In genomic region chr5:123125105-123125504, GRCm38 (mm10) we compare ENCODE assay signal across 28 mouse cellular contexts. TPM values are rescaled to one million over a fixed set of nuclear protein-coding genes. Genes with fewer than 3 reads are reported as not detected.
DNase-seq lines count a peak whose midpoint lies in the region; ATAC-seq lines count a peak whose summit lies in the region.
"Had no signal": no experiment of that assay in that cellular context is flagged by ENCODE, and none has a peak within 500 bp of the region (broad histone marks: within the 10 kb centered on the region; RNA-seq: fewer than 3 reads in every experiment).

No protein-coding gene starts in this region.

- H3K4me2 ChIP-seq in liver, embryonic 15.5 days, result peak overlapping the region; percentile 44; the same call in 1 of the 2 replicates
- H3K4me2 ChIP-seq: embryonic facial prominence, embryonic 15.5 days; forebrain, embryonic 15.5 days; heart, embryonic 13.5 days; hindbrain, embryonic 12.5 days had no signal

- intact Hi-C loops in heart, postnatal 25 days (cut with DNase I), result no loop called here
- intact Hi-C loops in gastrocnemius, postnatal 14 days (cut with DNase I; ENCODE audit: low total_unique reads), result no loop called here

- no peak overlapping the region for H3K27ac ChIP-seq in liver, embryonic 15.5 days (replicated peaks)
- H3K27ac ChIP-seq in limb, embryonic 10.5 days, result no peak overlapping the region
- H3K27ac ChIP-seq: embryonic facial prominence, embryonic 15.5 days; forebrain, embryonic 10.5 days; forebrain, embryonic 15.5 days; hindbrain, embryonic 12.5 days had no signal

- H3K4me1 ChIP-seq in megakaryocyte, embryonic 14.5 days, result peaks cover 97% of the 10 kb centered on the region
- H3K4me1 ChIP-seq in liver, embryonic 15.5 days (replicated peaks), result peaks cover 52% of the 10 kb centered on the region
- no peaks in the 10 kb centered on the region for H3K4me1 ChIP-seq in limb, embryonic 10.5 days

- H3K9me3 ChIP-seq in megakaryocyte, embryonic 14.5 days, result peaks cover 3% of the 10 kb centered on the region; the same call in 1 of the 2 replicates
- no peaks in the 10 kb centered on the region for H3K9me3 ChIP-seq in liver, embryonic 15.5 days (replicated peaks)
- H3K9me3 ChIP-seq in limb, embryonic 10.5 days (replicated peaks), result no peaks in the 10 kb centered on the region; the same call in 1 of the 2 replicates
- H3K9me3 ChIP-seq: embryonic facial prominence, embryonic 15.5 days; forebrain, embryonic 15.5 days; G1E had no signal

- no peak overlapping the region for H3K9ac ChIP-seq in liver, embryonic 15.5 days
- H3K9ac ChIP-seq: embryonic facial prominence, embryonic 15.5 days; forebrain, embryonic 15.5 days; heart, embryonic 13.5 days; hindbrain, embryonic 12.5 days had no signal

- H3K36me3 ChIP-seq in megakaryocyte, embryonic 14.5 days (replicated peaks; ENCODE audit: low read length), result peaks cover 98% of the 10 kb centered on the region
- 0 out of 2 replicates have a peak, but pooled peaks cover 4% of the 10 kb centered on the region for H3K36me3 ChIP-seq in liver, embryonic 15.5 days (replicated peaks)
- H3K36me3 ChIP-seq in limb, embryonic 10.5 days, result peaks cover 33% of the 10 kb centered on the region

- peak; percentile 57 for DNase-seq in heart, adult 11 months
- no peak for DNase-seq in heart, postnatal 25 days (ENCODE audit: low spot score)
- peak; percentile 31 for DNase-seq in CD4-positive helper T cell, adult 2 months (ENCODE audit: low read depth, low spot score)
- no peak for DNase-seq in limb, embryonic 10.5 days (ENCODE audit: low spot score)
- no peak for DNase-seq in gastrocnemius, postnatal 14 days
- DNase-seq: adrenal gland, postnatal 10 days; cerebellum, adult 11 months; cerebellum, adult 8-10 months; cerebellum, postnatal 14 days; embryo, embryonic 11 days; gastrocnemius, postnatal 10 days; heart, postnatal 4 days had no signal

- no peaks in the 10 kb centered on the region for H3K27me3 ChIP-seq in megakaryocyte, embryonic 14.5 days (replicated peaks)
- H3K27me3 ChIP-seq in liver, embryonic 15.5 days, result peaks cover 5% of the 10 kb centered on the region; the same call in 1 of the 2 replicates
- H3K27me3 ChIP-seq in limb, embryonic 10.5 days (ENCODE audit: low read depth, poor library complexity, severe bottlenecking), result no peaks in the 10 kb centered on the region
- H3K27me3 ChIP-seq: embryonic facial prominence, embryonic 15.5 days; forebrain, embryonic 15.5 days; heart, embryonic 13.5 days; hindbrain, embryonic 12.5 days had no signal

- ATAC-seq in megakaryocyte, adult 5-6 weeks (ENCODE audit: poor library complexity, severe bottlenecking), result no peak
- no peak for ATAC-seq in liver, embryonic 15.5 days (ENCODE audit: insufficient read depth)
- ATAC-seq: forebrain, embryonic 15.5 days; hindbrain, embryonic 16.5 days had no signal

- peak overlapping the region; percentile 82 for H3K4me3 ChIP-seq in megakaryocyte, embryonic 14.5 days (replicated peaks)
- no peak overlapping the region for H3K4me3 ChIP-seq in liver, embryonic 15.5 days (replicated peaks)
- H3K4me3 ChIP-seq in limb, embryonic 10.5 days, result no peak overlapping the region
- H3K4me3 ChIP-seq: embryonic facial prominence, embryonic 15.5 days; erythroblast, embryonic 14.5 days; forebrain, embryonic 10.5 days; forebrain, embryonic 15.5 days; heart, embryonic 13.5 days; hindbrain, embryonic 12.5 days had no signal

- 62% methylated on average over 6 of the region's 6 CpGs for WGBS in liver, embryonic 15.5 days (ENCODE audit: insufficient replicate concordance)
- 80% methylated on average over 6 of the region's 6 CpGs for WGBS in limb, embryonic 10.5 days

RNA-seq across cellular contexts. Expression of gene Rhof, which starts 7.4 kb away (rescaled TPM):
- under 1 TPM; 0.36 to 0.45 TPM for total RNA-seq in heart, postnatal 25 days (2021)
- 21.3 and 61.2 TPM in 2 replicates for polyA plus RNA-seq in megakaryocyte, embryonic 14.5 days (2012; ENCODE audit: insufficient read depth, low replicate concordance)
- 5.4 and 7.6 TPM in 2 replicates for total RNA-seq in megakaryocyte, adult 5-6 weeks (2015)
- 6.4 and 6.5 TPM in 2 replicates for total RNA-seq in megakaryocyte, adult 5-6 weeks (2017)
- 1.7 and 2.1 TPM in 2 replicates for polyA plus RNA-seq in liver, embryonic 15.5 days (2015; fragmentation: Nextera tagmentation; extraction: Ambion mirVana)
- 1.8 and 2.0 TPM in 2 replicates for polyA plus RNA-seq in limb, embryonic 10.5 days (2016; fragmentation: Nextera tagmentation; extraction: Ambion mirVana)
- total RNA-seq in gastrocnemius, postnatal 14 days (2021), result under 1 TPM; 0.27 to 0.51 TPM

RNA-seq across cellular contexts. Expression of gene Setd1b, which starts 16.9 kb away (rescaled TPM):
- total RNA-seq in heart, postnatal 25 days (2021), result 10 to 100 TPM; 14.4 to 18.4 TPM
- 20.8 and 52.6 TPM in 2 replicates for polyA plus RNA-seq in megakaryocyte, embryonic 14.5 days (2012; ENCODE audit: insufficient read depth, low replicate concordance)
- 40.4 and 44.9 TPM in 2 replicates for total RNA-seq in megakaryocyte, adult 5-6 weeks (2015)
- 4.1 and 8.7 TPM in 2 replicates for total RNA-seq in megakaryocyte, adult 5-6 weeks (2017)
- polyA plus RNA-seq in liver, embryonic 15.5 days (2015; fragmentation: Nextera tagmentation; extraction: Ambion mirVana), result 3.9 and 4.2 TPM in 2 replicates
- 9.4 and 10.6 TPM in 2 replicates for polyA plus RNA-seq in limb, embryonic 10.5 days (2016; fragmentation: Nextera tagmentation; extraction: Ambion mirVana)
- total RNA-seq in gastrocnemius, postnatal 14 days (2021), result 10 to 100 TPM; 10.5 to 11.2 TPM

RNA-seq across cellular contexts. Expression of gene Psmd9, which starts 44.1 kb away (rescaled TPM):
- 10 to 100 TPM; 15.6 to 16.7 TPM for total RNA-seq in heart, postnatal 25 days (2021)
- 86.5 and 87.0 TPM in 2 replicates for polyA plus RNA-seq in megakaryocyte, embryonic 14.5 days (2012; ENCODE audit: insufficient read depth, low replicate concordance)
- total RNA-seq in megakaryocyte, adult 5-6 weeks (2015), result 14.0 and 24.6 TPM in 2 replicates
- 9.6 and 20.4 TPM in 2 replicates for total RNA-seq in megakaryocyte, adult 5-6 weeks (2017)
- polyA plus RNA-seq in liver, embryonic 15.5 days (2015; fragmentation: Nextera tagmentation; extraction: Ambion mirVana), result 70.1 and 77.2 TPM in 2 replicates
- polyA plus RNA-seq in limb, embryonic 10.5 days (2016; fragmentation: Nextera tagmentation; extraction: Ambion mirVana), result 90.1 and 92.0 TPM in 2 replicates
- 10 to 100 TPM; 19.2 to 19.5 TPM for total RNA-seq in gastrocnemius, postnatal 14 days (2021)

RNA-seq across cellular contexts. Expression of gene Tmem120b, which starts 56.9 kb away (rescaled TPM):
- 10 to 100 TPM in 1 of 2 experiments, 1 to 10 TPM in 1; 8.6 to 10.6 TPM for total RNA-seq in heart, postnatal 25 days (2021)
- 5.3 and 6.9 TPM in 2 replicates for polyA plus RNA-seq in megakaryocyte, embryonic 14.5 days (2012; ENCODE audit: insufficient read depth, low replicate concordance)
- total RNA-seq in megakaryocyte, adult 5-6 weeks (2015), result 0.87 and 2.5 TPM in 2 replicates
- total RNA-seq in megakaryocyte, adult 5-6 weeks (2017), result 0.29 and 1.3 TPM in 2 replicates
- polyA plus RNA-seq in liver, embryonic 15.5 days (2015; fragmentation: Nextera tagmentation; extraction: Ambion mirVana), result 25.8 and 27.0 TPM in 2 replicates
- polyA plus RNA-seq in limb, embryonic 10.5 days (2016; fragmentation: Nextera tagmentation; extraction: Ambion mirVana), result 9.7 and 12.4 TPM in 2 replicates
- 10 to 100 TPM; 11.9 TPM for total RNA-seq in gastrocnemius, postnatal 14 days (2021)

RNA-seq across cellular contexts. Expression of gene Hpd, which starts 57.4 kb away (rescaled TPM):
- not detected for total RNA-seq in heart, postnatal 25 days (2021)
- not detected in 2 replicates for polyA plus RNA-seq in megakaryocyte, embryonic 14.5 days (2012; ENCODE audit: insufficient read depth, low replicate concordance)
- total RNA-seq in megakaryocyte, adult 5-6 weeks (2015), result not detected in 2 replicates
- not detected in 2 replicates for total RNA-seq in megakaryocyte, adult 5-6 weeks (2017)
- polyA plus RNA-seq in liver, embryonic 15.5 days (2015; fragmentation: Nextera tagmentation; extraction: Ambion mirVana), result 61.7 and 87.5 TPM in 2 replicates
- polyA plus RNA-seq in limb, embryonic 10.5 days (2016; fragmentation: Nextera tagmentation; extraction: Ambion mirVana), result not detected in 2 replicates
- total RNA-seq in gastrocnemius, postnatal 14 days (2021), result not detected
- total RNA-seq: common myeloid progenitor, adult 5-6 weeks; G1E; granulocyte monocyte progenitor cell, adult 5-6 weeks; heart, postnatal 4 days had no signal
- polyA plus RNA-seq: brain, embryonic 14.5 days; embryonic facial prominence, embryonic 11.5 days; embryonic facial prominence, embryonic 15.5 days; erythroblast, embryonic 14.5 days; forebrain, embryonic 15.5 days; G1E; heart, postnatal 0 days; hindbrain, embryonic 12.5 days; hindbrain, embryonic 16.5 days had no signal

Comparison
In these comparisons a context has a peak if more than half of its experiments do, and no peak if none do; other contexts are left out.
1. DNase-seq: peak in heart, adult 11 months (single experiment) and CD4-positive helper T cell, adult 2 months (single experiment); none in heart, postnatal 25 days (single experiment), limb, embryonic 10.5 days (single experiment) and gastrocnemius, postnatal 14 days (single experiment).
2. RNA of gene Rhof, which starts 7.4 kb away (total RNA-seq): 5.4 to 7.6 TPM in megakaryocyte, adult 5-6 weeks; 0.27 to 0.51 TPM in gastrocnemius, postnatal 14 days and 0.36 to 0.45 TPM in heart, postnatal 25 days; every median in the first group is over 4 times any median in the second.